ENCODE assay signal across 8 mouse cellular contexts in the genomic region with DNA sequence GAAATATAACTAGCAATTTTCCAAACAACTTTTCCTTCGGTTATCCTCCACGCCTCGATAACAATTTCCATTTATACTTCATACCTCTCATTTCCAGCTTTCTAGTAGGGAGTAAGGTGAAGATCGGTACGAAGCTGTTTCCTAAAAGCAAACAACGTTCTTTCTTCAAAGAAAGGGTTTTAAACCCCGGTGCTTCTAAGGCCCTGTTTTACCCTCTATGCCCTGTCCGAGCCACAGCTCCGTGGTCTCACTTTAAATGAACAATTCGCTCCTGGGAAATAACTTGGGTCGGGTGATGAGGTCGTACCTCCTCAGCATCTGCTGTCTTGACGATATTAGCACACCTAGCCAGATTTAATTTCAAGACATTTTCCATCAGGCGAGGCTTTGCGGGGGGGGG. TPM values are rescaled to one million over a fixed set of nuclear protein-coding genes. Genes with fewer than 3 reads are reported as not detected.
DNase-seq lines count a peak whose midpoint lies in the region; ATAC-seq and TF ChIP-seq lines count a peak whose summit lies in the region.
"Had no signal": no experiment of that assay in that cellular context is flagged by ENCODE, and none has a peak within 500 bp of the region (broad histone marks: within the 10 kb centered on the region; RNA-seq: fewer than 3 reads in every experiment).

No protein-coding gene starts in this region.

- no peaks in the 10 kb centered on the region for H3K36me3 ChIP-seq in liver, adult 2 months (ENCODE audit: control insufficient read depth, insufficient read depth, low read length)
- no peaks in the 10 kb centered on the region for H3K36me3 ChIP-seq in forebrain, embryonic 13.5 days (ENCODE audit: poor library complexity, severe bottlenecking)
- H3K36me3 ChIP-seq in limb, embryonic 10.5 days = peaks cover 19% of the 10 kb centered on the region
- H3K36me3 ChIP-seq in neural tube, embryonic 15.5 days = no peaks in the 10 kb centered on the region

- DNase-seq in liver, adult 2 months (ENCODE audit: extremely low read depth, low read depth, low spot score) = peak; percentile 32
- DNase-seq in liver = no peak
- DNase-seq in limb, embryonic 10.5 days (ENCODE audit: low spot score) = no peak
- no peak for DNase-seq in natural killer cell, adult 2 months (ENCODE audit: low spot score in 2 of 2)

- H3K27ac ChIP-seq in liver, adult 2 months (replicated peaks; ENCODE audit: insufficient read depth, low read depth, low read length) = no peak overlapping the region
- H3K27ac ChIP-seq in forebrain, embryonic 13.5 days = no peak overlapping the region
- H3K27ac ChIP-seq in limb, embryonic 10.5 days = peak overlapping the region; percentile 99
- no peak overlapping the region for H3K27ac ChIP-seq in neural tube, embryonic 15.5 days (replicated peaks)

- no peak for TF ChIP-seq CTCF in liver, adult 2 months (IDR thresholded peaks at IDR 0.05; ENCODE audit: low read depth, low read length)

- WGBS in liver, adult 2 months = 2% methylated on average over 15 of the region's 15 CpGs
- under 1% methylated on average over 15 of the region's 15 CpGs for WGBS in forebrain, embryonic 13.5 days
- WGBS in limb, embryonic 10.5 days = under 1% methylated on average over 15 of the region's 15 CpGs
- under 1% methylated on average over 15 of the region's 15 CpGs for WGBS in neural tube, embryonic 15.5 days

- H3K9ac ChIP-seq in liver, adult 2 months (ENCODE audit: low read depth, low read length) = no peak overlapping the region
- H3K9ac ChIP-seq in forebrain, embryonic 13.5 days = peak overlapping the region; percentile 70; the same call in 1 of the 2 replicates
- H3K9ac ChIP-seq in neural tube, embryonic 15.5 days (replicated peaks) = no peak overlapping the region; the same call in none of the 2 replicates

- 0 out of 2 replicates have a peak, but pooled peaks cover 16% of the 10 kb centered on the region for H3K27me3 ChIP-seq in liver, adult 2 months (ENCODE audit: control insufficient read depth, insufficient read depth, low read length)
- H3K27me3 ChIP-seq in forebrain, embryonic 13.5 days = peaks cover 89% of the 10 kb centered on the region
- peaks cover 17% of the 10 kb centered on the region for H3K27me3 ChIP-seq in limb, embryonic 10.5 days (ENCODE audit: low read depth, poor library complexity, severe bottlenecking)
- H3K27me3 ChIP-seq in neural tube, embryonic 15.5 days (replicated peaks) = peaks cover 41% of the 10 kb centered on the region

- no peaks in the 10 kb centered on the region for H3K79me2 ChIP-seq in liver, adult 2 months (ENCODE audit: control insufficient read depth, insufficient read depth, low read length)

- no peak for TF ChIP-seq POLR2A in liver, adult 2 months (IDR thresholded peaks at IDR 0.05; ENCODE audit: extremely low read depth, insufficient read depth, low read length)

- no peaks in the 10 kb centered on the region for H3K4me1 ChIP-seq in liver, adult 2 months (ENCODE audit: control insufficient read depth, insufficient read depth, low read length)
- peaks cover 62% of the 10 kb centered on the region for H3K4me1 ChIP-seq in forebrain, embryonic 13.5 days
- H3K4me1 ChIP-seq in limb, embryonic 10.5 days = peaks cover 62% of the 10 kb centered on the region
- H3K4me1 ChIP-seq in neural tube, embryonic 15.5 days = peaks cover 78% of the 10 kb centered on the region

- H3K9me3 ChIP-seq in forebrain, embryonic 13.5 days (replicated peaks) = no peaks in the 10 kb centered on the region
- no peaks in the 10 kb centered on the region for H3K9me3 ChIP-seq in limb, embryonic 10.5 days (replicated peaks)
- no peaks in the 10 kb centered on the region for H3K9me3 ChIP-seq in neural tube, embryonic 15.5 days (replicated peaks)

- peak overlapping the region; percentile 71 for H3K4me3 ChIP-seq in liver, adult 2 months (ENCODE audit: insufficient read depth, low read depth, low read length)
- H3K4me3 ChIP-seq in forebrain, embryonic 13.5 days = peak overlapping the region; percentile 58
- H3K4me3 ChIP-seq in limb, embryonic 10.5 days = peak overlapping the region; percentile 91
- peak overlapping the region; percentile 55 for H3K4me3 ChIP-seq in neural tube, embryonic 15.5 days (replicated peaks)

- ATAC-seq in forebrain, embryonic 13.5 days = no peak
- no peak for ATAC-seq in neural tube, embryonic 15.5 days (ENCODE audit: low FRiP score)
- ATAC-seq in megakaryocyte, adult 5-6 weeks (ENCODE audit: poor library complexity, severe bottlenecking) = no peak

- H3K4me2 ChIP-seq in forebrain, embryonic 13.5 days = peak overlapping the region; percentile 89
- peak overlapping the region; percentile 96 for H3K4me2 ChIP-seq in neural tube, embryonic 15.5 days

RNA-seq across cellular contexts. Expression of a gene that starts 2.5 kb away (rescaled TPM):
- total RNA-seq in liver, adult 2 months (2014; rRNA removed) = 0.40 and 0.46 TPM in 2 replicates
- polyA plus RNA-seq in liver, adult 2 months (2012; rRNA removed) = 1.5 and 3.5 TPM in 2 replicates
- polyA plus RNA-seq in forebrain, embryonic 13.5 days (2015; fragmentation: Nextera tagmentation; extraction: Ambion mirVana) = 10.0 and 16.1 TPM in 2 replicates
- 64.8 and 91.9 TPM in 2 replicates for polyA plus RNA-seq in limb, embryonic 10.5 days (2016; fragmentation: Nextera tagmentation; extraction: Ambion mirVana)
- 14.9 and 18.9 TPM in 2 replicates for polyA plus RNA-seq in neural tube, embryonic 15.5 days (2015; fragmentation: Nextera tagmentation; extraction: Ambion mirVana)
- not detected in 2 replicates for total RNA-seq in megakaryocyte, adult 5-6 weeks (2015)
- not detected in 2 replicates for total RNA-seq in megakaryocyte, adult 5-6 weeks (2017)
- total RNA-seq: megakaryocyte-erythroid progenitor cell, adult 5-6 weeks had no signal
